Mouse (Mus musculus) lung, postnatal 36 days (tissue): Measurements from ENCODE around the gene Gm20388.
A peak's percentile ranks its signal among the peaks of the same experiment; 100 is the strongest.

Source experiments
- DNase-seq: peaks from one replicate; pipeline ENCODE4 v3.0.0; 2022; ENCODE audit warnings: mixed read lengths

Gm20388 gene

DNA sequence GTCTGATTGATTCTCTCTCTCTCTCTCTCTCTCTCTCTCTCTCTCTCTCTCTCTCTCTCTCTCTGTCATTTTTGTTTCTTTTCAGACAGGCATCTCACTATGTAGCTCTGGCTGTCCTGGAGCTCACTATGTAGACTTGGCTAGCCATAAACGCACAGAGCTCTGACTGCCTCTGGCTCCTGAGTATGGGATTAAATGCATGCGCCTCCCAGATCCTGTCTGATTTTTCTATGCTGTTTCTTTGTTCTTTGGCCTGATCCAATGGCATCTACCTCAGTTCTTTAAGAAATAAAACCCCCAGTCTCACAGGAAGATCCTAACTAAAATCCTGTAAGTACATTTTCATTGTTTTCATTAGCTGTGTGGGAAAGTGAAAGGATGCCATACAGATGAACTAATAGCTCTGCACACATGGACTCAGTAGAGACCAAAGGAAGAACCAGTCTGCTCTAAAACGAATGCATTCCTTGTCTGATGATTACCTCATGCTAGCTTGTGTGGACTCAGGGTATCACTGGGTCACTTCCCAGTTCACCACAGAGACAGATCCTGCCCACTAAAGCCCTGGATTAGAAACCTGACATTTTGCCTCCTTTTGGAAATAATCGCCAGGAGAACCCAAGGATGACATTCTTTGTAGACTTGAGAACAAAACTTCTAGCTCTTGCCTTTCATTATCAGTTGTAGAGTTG is 4156.6 kb downstream of the Gm20388 start:
- DNase-seq: no peak

GRCm38 (mm10) chr8:124070363-124071324 is 4160.0 kb downstream of the Gm20388 start:
- DNase-seq: peak; percentile 68

DNA sequence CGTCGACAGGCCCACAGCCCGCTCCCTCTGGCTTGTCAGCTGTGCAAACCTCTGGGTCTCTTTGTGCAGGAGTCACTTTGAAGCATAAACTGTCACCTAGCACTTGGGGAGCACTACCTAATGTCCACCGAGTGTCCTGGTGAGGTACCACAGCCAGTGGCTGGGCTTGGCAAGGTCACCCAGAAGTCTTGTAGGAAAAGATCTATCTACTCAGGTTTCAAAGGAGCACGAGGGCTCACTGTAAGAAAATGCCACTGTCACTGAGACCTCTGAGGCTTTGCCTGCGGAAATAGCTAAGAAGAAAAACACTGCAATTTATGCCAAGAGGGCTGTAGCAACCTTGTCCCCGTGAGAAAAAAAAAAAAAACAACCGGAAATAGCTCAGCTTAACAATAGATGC is 4165.3 kb downstream of the Gm20388 start:
- no peak for DNase-seq

GRCm38 (mm10) chr8:124076416-124076815 is 4165.8 kb downstream of the Gm20388 start:
- DNase-seq: no peak

GRCm38 (mm10) chr8:124077377-124077776 is 4166.7 kb downstream of the Gm20388 start:
- no peak for DNase-seq

GRCm38 (mm10) chr8:124077998-124078397 is 4167.4 kb downstream of the Gm20388 start:
- peak; percentile 43 for DNase-seq

- DNase-seq: no peak
These were observed 4168.3 kb downstream of the Gm20388 start for GRCm38 (mm10) chr8:124078969-124079368.

DNA sequence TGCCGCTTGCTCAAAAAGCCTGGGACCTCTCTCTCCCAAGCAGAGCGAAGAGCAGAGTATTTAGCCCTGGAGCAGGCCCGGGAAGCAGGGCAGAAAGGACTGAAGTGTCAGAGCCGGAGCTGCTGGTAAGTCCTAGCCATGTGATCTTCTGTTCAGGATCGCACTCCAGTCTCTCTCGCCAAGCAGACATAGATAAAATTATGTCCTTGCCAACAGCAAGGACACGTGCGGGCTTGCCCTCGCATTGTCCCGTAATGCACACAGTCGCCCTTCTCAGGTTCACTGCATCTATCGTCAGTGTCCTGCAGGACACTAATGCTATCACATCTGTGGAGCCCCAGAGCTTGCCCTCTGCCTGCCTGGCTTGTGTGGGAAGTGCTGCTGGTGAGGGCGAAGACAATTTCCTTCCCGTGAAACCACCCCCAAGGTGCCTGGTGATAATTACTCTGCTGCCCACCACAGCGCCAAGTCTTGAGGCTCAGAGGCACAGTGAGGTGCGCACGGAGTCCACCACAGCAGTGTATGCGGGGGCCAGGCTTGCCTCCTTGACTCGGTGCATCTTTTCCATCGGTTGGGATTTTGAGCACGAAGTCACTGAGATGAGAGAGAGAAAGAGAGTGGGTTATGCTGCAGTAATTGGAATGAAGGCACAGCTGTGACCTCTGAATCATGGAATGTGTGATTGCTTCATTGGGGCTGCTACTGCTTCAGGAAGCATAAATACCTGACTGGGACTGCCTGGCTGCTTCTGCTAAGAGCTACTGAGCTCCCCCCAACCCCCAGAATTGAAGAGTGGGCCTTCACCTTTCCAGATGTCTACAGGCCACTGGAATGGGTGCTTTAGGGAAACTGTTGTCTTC is 4170.1 kb downstream of the Gm20388 start:
- no peak for DNase-seq

DNA sequence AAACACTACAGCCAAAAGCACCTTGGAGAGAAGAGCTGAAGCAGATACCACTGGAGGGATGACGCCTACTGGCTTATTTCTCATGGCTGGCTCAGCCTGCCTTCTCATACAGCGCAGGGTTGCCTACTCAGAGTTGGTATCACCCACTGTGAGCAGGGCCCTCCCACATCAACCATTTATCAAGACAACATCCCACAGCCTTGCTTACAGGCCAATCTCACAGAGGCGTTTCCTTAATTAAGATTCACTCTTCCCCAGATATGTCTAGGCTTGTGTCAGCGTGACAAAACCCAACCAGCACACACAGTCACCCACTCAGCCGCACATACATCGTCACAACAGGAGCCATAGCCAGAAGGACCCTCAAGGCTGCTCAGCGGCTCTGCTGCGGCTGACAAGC is 4172.0 kb downstream of the Gm20388 start:
- DNase-seq: no peak

DNA sequence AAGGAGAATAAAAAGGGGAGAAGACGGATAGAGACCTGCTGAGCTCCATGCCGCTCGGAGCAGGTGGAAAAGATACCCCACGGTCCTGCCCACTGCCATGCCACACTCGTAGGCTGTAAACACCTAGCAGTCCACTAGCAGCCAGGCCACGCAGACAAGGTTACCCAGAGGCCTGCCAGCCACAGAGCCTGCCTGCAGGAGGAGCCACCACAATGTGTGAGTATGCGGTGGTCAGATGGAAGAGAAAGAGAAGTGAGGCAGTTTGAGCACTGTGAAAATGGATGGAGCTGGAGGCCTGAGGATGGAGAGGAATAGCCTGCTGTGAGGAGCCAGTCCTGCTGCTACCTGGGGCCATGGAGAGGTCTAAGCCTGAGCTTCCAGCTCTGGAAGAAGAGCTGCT is 4173.0 kb downstream of the Gm20388 start:
- no peak for DNase-seq

DNA sequence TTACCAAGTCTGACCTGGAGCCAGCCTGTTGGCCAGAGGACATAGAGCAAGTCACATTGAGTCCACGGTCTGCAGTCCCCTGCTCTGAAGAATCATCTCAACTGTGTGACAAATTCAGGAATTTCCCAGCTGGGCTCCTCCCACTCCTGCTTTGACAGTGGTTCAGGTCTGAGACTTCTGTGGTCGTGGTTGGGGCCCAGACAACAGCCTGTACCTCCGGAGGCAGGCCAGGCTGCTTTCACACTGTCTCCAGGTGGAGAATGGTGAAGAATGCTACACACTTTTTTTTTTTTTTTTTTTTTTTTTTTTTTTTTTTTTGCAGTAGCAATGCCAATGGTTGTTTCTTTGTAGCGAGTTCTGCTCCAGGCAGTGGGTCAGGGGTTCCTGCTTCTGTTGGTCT is 4175.0 kb downstream of the Gm20388 start:
- no peak for DNase-seq

DNA sequence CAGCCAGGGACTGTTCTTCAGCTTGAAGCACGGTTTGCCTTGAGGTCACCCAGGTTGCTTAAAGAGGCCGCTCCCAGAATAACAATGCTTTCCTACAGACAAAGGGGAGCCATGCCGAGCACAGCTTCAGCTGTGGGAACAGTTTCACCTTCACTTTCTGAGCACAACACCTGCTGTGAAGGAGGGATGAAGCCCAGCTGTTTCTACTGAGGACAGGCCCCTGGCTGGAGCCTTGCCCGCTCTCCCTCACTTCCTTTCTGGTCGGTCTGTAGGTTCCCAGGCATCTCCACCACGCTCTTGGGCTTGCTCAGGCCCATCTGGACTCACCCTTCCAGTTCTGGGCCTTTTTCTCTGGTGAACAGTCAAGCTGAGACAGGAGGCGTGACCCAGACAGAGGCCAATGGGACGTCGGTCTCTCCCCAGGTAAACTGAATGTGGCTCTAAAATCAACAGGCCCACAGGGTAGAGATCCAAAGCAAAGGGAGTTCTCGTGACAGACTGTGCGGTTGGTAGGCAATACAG is 4177.5 kb downstream of the Gm20388 start:
- DNase-seq: no peak

DNA sequence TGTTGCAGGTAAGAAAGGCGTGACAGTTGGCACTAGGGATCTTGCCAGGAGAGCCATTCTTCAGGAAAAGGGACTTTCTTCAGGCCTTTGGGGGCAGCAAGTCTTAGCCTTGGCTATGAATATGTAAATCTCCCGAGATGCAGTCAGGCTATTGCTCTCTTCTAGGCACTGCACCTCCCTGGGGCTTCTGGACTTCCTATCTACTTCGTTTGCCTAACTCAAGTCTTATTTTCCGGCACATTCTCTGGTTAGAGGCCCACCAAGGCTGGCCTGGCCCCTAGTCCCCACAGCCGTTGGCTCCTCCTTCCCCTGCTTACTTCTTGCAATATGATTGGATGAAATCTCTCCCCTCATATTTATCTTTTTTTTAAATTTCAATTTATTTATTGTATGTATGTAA is 4178.4 kb downstream of the Gm20388 start:
- no peak for DNase-seq

DNA sequence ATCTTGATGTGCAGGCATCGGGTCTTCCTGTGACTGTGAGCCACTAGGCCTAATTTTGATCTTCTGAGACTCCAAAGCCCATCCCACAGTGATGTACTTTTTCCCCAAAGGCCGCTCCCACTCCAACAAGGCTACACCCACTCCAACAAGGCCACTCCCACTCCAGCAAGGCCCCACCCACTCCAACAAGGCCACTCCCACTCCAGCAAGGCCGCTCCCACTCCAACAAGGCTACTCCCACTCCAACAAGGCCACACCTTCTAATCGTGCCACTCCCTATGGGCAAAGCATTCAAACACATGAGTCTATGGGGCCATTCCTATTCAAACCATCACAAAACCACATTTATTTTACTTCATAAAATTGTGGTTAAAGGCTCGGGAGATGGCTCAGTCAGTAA is 4179.8 kb downstream of the Gm20388 start:
- DNase-seq: no peak

DNA sequence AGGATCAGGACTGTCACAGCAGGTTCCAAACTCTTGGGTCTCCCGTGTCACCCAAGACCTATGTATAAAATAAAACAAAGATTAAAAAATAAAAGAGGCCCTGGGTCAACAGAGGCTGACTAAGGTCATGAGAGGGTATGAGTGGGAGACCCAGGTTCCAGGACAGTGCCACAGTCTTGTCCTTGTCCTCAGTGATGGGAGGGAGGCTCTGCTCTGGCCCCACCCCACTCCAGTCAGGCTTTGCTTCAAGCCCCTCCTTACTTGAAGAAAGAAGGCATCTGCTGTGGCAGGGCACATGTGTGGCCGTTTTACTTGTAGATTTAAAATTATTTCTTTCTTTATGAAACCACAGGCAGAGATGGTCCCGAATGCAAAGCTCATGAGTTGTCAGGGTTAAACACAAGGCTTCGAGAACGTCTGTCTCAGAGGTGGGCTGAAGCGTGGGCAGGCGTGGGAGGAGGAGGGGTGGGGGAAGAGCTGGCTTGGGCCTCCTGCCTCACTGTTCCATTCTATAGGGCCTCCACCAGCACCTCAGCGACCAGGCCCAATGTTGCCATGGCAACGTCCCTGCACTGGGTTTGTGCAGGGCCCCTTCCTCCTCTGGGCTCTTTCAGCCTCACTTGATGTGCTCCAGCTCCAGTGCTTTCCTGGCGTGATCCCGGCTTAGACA is 4188.4 kb downstream of the Gm20388 start:
- DNase-seq: no peak

GRCm38 (mm10) chr8:124099623-124099965 is 4189.0 kb downstream of the Gm20388 start:
- no peak for DNase-seq

DNA sequence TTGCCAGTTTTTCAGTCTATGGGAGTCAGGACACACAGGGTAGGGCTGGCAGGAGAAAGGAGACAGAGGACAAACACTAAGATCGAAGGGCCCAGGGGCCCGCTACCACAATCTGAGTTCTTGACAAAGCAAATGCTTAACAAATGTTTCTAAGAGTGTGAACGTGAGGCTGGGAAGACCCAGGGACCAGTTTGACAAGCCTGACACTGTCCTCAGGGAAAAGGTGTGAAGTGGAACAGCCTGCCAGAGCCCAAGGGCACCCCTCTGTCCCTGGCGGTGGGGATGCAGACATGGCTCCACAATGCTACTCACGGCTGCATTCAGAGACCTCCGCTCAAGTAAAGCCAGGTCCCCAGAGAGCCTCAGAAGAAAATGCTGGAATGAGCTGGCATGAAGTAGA is 4195.2 kb downstream of the Gm20388 start:
- DNase-seq: no peak

DNA sequence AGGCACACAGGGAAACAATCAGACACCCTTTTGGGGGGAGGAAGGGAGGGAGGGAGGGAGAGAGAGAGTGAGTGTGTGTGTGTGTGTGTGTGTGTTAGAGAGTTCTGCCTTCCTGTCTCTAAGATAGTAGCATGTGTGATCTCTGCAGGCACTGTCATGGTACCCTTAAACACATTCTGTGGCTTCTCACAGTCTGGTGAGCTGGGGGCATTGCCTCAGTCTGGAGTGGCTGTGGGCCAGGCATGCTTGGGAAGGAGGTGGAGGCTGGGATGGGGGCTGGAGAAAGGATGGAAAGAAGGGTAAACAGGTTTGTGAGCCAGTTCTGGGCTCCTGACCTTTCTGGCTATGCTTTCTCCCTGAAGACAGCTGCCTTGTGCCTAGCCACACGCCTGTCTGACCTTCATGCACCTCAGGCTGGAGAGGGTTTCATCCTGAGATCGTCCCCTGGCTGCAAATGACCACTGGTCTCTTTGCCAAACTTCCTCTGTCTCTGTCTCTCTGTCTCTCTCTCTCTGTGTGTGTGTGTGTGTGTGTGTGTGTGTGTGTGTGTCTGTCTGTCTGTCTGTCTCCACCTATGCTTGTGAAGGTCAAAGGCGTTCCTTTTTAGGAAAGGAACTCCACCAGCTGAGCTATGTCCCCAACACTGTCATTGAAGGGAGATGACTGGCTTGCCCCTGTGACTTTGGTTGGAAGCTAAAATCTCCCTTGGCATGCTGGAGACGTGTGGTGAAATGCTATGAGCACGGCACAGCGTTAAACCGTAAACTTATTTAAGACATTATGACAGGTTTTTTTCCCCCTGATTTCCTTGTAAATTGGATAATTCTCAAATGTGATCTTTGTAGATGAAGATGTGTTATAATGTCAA is 4195.9 kb downstream of the Gm20388 start:
- peak; percentile 58 for DNase-seq

GRCm38 (mm10) chr8:124113108-124113507 is 4202.5 kb downstream of the Gm20388 start:
- DNase-seq: peak; percentile 66

GRCm38 (mm10) chr8:124125241-124125640 is 4214.6 kb downstream of the Gm20388 start:
- peak; percentile 39 for DNase-seq

GRCm38 (mm10) chr8:124137261-124137660 is 4226.6 kb downstream of the Gm20388 start:
- DNase-seq: no peak
